Mouse (Mus musculus) adrenal gland, adult 8-10 months (tissue): ENCODE measurements around the gene T. TPM values are rescaled to one million over a fixed set of nuclear protein-coding genes. Genes with fewer than 3 reads are reported as not detected.

ENCODE experiments used
- DNase-seq: peaks from one replicate; pipeline ENCODE4 v3.0.0; 2022
- total RNA-seq, 4 experiments: library from RNA; stranded (reverse); gene quantifications; 2 replicates each; pipeline ENCODE4 v1.2.4; 2022

Gene T
- total RNA-seq, 4 experiments from 2014 or later, result not detected

DNA sequence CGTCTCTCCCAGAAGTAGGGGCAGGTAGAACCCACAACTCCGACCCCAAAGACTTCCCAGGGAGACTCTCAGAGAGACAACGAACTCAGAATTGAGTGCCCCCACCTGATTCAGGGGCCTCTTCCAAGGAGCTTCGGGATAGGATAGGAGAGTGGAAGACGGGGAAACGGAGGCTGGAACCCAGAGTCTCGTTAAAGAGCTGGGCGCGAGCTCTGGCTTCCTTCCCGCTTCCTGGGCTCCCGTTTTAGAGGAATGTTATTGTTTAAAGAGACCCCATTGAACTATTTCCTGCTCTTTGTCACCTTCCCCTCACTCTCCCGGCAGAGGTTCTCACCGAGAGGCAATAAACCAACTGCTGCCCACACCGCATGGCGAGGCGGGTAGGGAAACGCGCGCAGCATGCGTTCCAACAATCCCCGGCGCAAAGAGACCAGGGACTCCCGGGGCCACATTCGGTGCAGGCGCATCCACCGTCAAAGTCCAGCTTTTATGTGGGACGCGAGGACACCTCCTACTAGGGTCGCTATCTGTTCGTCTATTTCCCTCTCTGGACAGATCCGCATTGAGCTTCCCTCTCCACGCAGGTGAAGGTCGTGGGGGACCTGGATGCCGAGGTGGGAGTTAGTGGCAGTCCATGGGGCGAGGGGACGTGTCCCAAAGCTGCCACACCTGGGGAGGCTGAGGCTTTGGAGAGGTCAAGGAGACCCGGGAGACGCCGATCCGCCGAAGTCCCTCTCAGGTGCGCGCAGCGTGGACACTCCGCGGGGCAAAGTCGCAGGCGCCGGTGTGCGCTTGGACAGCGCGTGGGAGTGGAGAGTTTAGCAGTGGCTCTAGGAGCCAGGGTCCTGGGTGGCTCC lies 874 bp upstream of the T start:
- DNase-seq, result no peak

DNA sequence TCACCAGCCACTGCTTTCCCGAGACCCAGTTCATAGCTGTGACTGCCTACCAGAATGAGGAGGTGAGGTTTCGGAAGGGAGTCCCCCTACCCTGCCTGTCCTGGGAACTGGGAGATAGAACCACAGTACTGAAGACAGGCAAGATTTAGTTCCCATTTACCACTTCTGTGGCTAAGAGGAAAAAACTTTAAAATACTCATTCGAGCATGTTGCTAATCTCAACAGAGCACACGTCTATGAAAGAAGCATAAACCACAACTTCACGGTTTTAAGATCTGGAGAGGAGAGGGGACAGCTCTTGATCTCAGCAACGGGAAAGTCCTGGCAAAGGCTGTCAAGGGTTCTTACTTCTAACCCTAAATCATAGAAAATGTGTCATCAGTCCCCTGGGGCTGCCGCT lies 2.0 kb downstream of the T start:
- DNase-seq, result no peak

DNA sequence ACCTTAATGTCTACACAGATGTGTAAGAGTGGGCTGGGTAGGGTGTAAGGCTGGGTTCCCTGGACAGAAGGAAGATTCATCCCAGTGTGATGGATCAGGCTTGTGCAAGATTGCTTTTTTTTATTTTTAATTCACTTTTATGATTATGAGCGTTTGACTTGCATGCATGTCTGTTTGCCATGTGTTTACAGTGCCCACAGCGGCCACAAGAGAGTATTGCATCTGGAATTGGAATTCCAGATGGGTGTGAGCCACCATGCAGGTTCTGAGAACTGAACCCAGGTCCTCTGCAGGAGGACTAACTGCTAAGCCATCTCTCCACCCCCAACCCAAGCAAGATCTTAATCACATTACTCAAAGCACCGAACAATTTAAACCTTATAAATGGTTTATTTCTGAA lies 9.8 kb downstream of the T start:
- no peak for DNase-seq

DNA sequence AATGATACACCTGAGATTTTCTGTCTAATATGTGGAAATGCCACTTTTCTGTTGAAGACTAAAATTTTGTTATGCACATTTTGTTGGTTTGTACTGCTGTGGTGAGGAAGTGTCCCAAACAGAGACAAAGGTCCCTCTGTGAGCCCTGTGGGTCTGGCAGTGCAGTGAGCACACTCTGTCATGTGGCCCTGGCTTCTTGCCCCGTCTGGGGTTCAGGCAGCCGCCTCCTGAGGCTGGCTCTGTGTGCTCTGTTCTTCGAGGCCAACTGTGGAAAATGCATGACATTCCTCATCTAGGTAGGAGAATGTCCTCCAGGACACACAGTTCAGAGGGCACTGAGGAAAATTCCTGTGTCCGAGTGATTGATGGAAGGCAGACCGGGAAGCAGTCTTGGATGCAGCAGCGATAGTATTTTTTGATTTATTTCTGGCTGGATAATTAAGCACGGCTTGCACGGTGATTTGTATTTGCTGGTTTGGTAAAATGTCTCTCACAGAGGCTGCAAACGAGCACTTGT lies 13.5 kb downstream of the T start:
- DNase-seq, result no peak

DNA sequence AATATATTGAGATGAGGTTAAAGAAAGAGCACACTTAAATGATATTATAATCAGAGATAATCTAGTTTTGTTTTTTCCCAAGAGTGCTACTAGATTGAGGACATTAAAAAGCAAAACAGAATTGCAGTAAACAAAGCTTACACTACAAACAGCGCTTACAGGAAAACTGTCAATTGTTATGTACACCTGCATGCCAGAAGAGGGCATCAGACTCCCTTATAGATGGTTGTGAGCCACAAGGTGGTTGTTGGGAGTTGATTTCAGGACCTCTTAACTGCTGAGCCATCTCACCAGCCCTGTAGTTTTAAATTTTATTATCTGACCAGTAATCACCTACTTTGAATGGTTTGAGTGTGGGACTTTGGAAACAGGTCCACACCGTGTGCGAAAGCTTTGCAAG lies 14.1 kb downstream of the T start:
- no peak for DNase-seq

DNA sequence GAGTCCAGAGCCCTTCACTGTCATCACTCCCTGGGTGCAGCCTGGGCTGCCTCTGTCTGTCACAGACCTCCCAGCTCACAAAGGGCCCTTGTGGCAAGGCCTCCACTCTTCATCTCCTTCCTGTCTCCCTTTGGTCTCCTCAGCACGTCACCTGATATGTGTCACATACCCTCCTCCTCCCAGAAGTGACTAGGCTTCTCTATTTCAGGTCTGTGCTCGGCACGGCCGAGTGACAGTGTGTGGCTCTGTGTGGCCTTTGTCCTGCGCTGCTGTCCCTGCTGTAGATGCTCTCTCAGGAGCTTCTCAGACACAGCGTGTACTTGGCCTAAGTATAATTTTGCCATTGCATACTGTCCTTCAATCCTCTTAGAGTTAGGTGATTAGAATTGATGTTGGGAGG lies 21.0 kb downstream of the T start:
- DNase-seq, result no peak

DNA sequence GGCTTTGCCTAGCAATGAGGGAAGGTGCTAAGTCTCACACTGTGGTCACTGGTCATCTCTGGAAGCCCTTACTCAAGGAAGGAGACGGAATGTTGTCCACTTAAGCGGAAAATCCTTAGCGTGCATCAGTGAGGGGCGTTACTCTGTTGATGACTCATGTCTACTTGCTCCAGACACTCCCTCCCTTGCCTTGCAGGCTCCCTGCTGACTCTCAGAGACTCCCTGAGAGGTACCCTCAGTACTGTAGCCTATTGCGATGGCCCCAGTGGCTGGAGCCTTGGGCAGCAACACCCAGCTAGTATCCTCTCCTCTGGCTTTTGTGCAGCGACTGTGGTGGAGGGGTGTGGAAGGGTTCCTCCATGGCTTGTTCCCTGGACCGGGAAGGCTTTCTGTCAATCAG lies 21.4 kb downstream of the T start:
- no peak for DNase-seq

DNA sequence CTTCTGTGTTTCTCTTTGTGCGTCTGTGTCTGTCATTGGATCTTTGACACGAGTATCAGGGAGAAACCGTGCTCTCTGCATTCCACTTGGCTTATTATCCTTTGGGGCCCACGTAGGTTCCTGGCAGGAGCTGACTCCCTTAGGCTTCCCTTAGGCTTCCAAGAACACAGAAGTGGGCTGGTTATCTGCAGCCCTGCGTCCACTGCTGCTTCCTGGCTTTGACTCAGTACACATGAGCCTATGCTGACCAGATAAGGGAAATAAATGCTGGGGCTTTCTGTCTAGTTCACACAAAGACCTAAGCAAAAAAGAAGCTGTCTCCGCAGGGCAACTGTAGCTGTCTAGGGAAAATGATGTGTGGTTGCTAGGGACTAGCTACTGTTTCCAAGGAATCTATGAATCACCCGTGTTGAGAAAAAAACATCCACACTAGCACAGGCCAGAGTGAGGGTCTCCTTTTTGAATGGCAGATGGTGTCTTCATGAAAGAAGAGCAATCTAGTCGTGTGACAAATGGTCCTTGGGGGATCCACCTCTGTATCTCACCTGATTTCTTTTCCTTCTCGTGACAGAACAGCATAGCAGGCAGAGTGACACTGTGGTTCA lies 22.7 kb downstream of the T start:
- no peak for DNase-seq

DNA sequence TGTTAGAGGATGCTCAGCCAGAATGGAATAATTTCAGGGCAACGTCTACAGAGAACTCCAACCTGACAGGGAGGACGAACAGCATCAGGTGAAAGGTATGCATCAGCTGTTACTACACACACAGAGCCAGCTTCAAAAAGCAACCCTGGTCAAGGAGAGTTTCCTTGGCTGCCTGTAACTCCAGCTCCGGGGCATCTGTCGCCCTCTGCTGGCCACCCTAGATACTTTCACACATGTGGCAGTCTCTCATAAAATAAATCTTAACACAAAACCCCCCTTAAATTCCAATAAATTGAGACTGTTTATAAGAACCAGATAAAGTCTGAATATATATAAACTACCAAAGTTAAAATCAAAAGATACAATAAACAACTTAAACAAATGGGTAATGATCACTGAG lies 27.3 kb downstream of the T start:
- DNase-seq, result no peak

DNA sequence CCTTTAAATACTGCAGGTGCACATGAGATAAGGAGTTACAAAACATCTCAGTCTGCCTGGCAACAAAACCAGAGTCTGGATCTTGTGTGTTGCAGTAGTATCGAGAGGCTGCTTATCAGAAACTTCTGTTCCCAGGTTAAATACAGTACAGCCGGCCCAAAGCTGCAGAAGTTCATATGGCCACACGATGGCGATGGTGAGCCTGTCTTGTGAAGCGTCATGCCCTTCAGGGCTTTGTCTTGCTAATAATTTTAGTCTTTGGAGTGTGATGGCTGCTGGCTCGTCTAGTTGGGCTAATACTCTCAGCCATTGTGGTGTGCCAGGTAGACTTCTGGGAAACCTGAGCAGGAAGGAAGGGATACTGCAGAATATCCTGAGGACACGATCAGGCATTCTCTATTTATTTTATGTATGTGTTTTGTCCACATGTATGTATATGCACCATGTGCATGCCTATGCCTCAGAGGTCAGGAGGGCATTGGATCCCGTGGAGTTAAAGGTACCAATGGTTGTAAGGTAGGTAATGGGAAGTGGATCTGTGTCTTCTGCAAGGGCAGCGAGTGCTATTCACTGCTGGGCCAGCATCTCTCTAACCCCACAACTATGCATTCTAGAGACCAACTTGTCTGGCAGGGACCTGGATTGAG lies 29.4 kb downstream of the T start:
- no peak for DNase-seq

DNA sequence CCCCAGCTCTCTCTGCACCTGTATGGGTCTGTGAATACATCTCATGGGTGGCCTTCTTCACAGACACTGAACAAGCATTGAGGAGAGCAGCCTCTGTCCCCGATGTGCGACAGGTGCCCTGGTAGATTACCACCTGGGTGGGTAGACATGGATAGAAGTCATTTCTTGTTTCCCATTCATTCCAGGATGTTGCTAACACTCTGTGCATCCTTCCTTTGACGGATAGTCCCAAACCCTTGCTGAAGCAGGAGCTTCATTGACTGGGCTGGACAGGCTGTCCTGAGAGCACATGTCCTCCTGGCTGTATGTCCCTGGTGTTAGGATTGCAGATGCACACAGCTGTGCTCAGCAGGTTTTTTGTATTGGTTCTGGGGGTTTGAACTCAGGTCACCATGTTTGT lies 33.5 kb downstream of the T start:
- DNase-seq, result no peak

DNA sequence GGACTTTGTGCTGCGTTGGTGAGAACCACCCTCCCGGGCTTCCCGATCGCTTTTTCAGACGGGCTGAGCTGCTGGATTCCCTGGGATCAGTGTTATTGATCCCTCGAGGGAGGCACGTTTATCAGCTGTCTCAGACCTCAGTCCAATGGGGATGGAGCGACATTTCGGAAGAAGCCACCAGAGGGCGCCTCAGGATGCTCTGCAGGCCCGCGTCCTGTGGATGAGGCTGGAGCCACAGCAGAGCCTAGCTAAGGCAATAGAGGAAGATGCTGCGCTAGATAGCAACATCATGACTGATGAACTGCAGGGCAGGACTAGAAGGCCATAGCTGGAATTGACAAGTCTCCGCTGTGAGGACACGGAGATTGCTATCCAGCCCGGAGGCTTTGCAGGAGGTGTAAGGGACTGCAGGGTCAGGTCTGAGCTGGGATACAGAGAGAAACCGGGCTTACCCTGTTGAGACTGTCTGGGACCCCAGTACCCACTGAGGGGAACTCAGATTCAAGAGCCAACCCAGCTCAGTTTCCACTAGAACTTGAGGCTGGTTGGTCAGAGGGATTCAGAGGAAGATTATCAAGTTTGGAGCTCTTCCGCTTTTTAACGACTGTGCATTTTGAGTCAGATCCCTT lies 34.6 kb downstream of the T start:
- DNase-seq, result peak; percentile 63

DNA sequence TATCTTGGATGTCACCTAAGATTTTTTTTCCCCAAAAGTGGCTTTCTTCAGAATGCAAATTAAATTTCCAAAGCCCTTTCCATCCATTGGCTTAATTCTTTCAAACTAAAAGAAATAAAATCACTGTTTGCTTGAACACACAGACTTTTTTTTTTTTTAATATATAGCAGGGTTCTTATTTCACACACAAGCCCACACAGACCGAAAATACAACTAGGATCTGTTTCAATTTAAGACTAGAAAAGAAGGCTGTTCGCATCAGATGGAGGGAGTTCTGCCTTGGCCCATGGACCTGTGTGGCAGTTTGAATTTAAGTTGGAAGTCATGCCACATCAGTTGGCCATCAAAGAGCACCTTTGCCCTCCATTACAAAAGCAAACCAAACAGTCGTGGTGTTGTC lies 44.3 kb downstream of the T start:
- no peak for DNase-seq

DNA sequence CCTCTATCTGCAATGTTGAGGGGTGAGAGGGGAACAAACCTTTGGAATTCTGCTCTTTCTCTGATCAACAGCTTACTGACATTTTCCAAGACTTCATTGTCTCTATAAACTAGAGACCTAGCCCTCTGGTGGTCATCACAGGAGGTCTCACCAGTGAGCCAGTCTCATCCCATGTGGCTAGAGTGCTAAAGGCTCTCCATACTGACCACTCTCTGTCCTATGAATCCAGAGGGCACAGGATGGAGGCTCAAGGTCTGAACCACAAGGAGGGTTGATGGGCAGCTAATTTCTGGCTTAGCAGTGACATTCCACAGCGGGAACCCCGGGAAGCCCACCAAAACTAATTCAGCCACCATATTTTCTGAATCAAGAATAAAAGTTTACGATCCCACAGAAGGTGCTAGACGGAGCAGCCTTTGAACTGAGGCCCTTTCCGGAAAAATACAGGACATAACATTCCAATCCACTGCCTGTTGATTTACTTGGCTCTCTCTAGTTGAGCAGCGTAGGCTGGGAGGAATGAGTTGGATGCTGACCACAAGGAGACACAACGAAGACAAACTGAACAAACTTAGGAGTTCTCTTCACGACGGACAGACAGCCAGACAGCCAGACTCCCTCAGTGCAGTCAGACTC lies 45.4 kb downstream of the T start:
- no peak for DNase-seq

DNA sequence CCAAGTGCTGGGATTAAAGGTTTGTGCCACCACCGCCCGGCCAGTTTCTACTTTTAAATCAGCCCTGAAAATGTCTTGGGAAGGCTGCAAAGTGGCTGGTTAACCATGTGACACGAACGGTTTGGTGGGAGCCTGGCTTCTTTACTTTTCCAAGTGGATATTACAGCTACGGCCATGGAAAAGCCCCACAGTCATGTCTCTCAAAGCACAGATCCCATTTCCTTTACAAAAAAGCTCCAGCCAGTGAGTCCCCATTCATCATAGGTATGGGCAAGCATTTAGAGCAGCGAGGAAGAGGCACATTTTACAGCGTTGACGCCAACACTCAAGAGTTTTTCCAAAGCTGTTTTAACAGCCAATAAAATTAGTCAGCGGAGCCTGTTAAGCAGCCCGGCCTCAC lies 47.6 kb downstream of the T start:
- DNase-seq, result no peak

DNA sequence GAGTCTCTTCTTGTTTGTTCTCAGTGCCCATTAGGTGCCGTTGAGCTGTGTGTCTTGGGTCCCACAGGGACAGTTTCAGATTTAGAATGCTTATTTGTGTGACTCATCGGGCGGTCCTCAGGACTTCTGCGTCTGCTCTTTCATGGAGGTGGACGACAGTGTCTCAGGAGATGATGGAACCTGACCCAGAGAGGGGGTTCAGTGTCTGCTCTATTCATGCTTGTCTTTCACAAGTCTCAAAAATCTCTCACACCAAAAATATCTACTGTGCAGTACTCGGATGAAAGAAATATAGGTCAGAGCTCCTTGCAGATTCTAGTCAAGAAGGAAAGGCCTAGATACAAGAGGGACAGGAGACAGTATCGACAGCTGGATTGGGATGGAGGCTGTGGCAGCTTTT lies 48.7 kb downstream of the T start:
- no peak for DNase-seq

DNA sequence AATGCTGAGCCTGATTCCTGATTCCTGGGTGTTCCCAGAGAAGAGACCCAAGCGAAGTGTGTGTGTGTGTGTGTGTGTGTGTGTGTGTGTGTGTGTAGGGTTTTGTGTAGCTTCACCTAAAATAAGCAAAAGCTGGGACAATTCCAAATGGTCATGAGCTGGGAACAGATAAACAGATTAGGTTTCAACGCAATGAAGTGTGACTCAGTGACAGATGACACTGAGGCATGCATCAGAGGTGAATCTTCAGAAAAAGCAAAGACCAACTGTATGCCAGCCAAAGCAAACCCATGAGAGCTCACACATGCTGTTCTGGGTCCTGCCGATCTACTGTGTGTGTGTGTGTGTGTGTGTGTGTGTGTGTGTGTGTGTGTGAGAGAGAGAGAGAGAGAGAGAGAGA lies 50.0 kb downstream of the T start:
- no peak for DNase-seq

DNA sequence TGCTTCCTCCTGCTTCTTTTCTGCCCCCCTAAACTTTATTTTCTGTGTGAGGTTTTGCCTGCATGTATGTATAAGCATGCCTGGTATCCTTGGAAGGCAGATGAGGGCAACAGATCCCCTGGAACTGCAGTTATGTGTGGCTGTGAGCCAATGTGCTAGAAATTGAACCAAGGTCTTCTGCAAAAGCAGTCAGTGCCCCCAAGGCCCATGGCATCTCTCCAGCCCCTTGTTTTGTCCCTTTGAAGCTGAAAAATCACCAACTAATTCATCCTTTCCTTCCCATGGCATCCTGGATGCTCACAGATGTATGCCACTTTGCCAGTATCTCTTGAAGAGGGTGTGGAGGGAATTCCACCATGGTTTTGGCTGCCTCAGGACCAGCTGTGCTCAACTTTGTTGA lies 50.9 kb downstream of the T start:
- DNase-seq, result peak; percentile 61

DNA sequence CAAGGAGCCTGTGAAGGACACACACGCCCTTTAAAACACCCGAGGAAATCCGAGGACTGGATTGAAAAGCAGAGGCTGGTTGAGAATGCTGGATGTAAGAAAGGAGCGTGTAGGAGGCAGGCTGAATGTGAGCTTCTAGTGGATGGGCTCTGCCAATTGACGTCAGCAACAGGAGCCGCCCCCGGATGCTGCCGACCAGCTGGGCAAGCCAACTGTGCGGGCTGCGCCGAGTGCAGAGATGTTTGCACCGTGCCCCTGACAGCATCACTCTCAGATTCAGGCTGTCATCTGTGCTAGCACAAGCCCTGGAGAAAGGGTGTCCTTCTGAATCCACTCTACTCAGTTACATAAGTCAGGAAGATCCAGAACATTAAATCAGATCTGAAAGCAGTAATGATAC lies 53.6 kb downstream of the T start:
- no peak for DNase-seq

DNA sequence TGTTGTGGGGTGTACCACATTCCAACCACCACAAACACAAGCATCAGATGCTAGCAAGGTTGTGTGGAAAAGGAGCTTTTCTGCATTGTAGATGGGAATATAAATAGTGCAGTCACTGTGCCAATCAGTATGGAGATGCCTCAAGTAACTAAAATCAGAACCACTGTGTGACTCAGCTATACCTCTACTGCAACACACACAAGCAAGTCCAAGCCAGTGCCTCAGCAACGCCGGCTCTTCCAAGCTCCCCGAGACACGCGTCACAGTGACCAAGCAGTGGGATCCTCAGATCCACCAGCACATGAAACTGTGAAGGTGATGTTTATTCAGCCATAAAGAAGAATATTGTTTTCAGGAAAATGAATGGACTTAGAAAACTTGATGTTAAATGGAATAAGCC lies 56.7 kb downstream of the T start:
- no peak for DNase-seq
